Mouse (Mus musculus) layer of hippocampus, adult 11-12 months (tissue): Measurements from ENCODE around the gene Trub2.

Experiments used
- DNase-seq: peaks from one replicate; pipeline ENCODE4 v3.0.0; 2022; ENCODE audit warnings: low spot score

The Trub2 gene

GRCm38 (mm10) chr2:29773323-29773722, 15.0 kb downstream of the Trub2 start:
- no peak for DNase-seq

GRCm38 (mm10) chr2:29771611-29772461, 16.5 kb downstream of the Trub2 start:
- DNase-seq = no peak

- DNase-seq = no peak
These were observed 18.1 kb downstream of the Trub2 start for GRCm38 (mm10) chr2:29770162-29770561.

- no peak for DNase-seq
These were observed 19.4 kb downstream of the Trub2 start for GRCm38 (mm10) chr2:29768901-29769300.

GRCm38 (mm10) chr2:29767976-29768709, 20.2 kb downstream of the Trub2 start:
- DNase-seq = no peak

GRCm38 (mm10) chr2:29764831-29765230, 23.5 kb downstream of the Trub2 start:
- DNase-seq = peak; percentile 66

- no peak for DNase-seq
These were observed 32.6 kb downstream of the Trub2 start for GRCm38 (mm10) chr2:29755693-29756092.

GRCm38 (mm10) chr2:29752397-29752796, 35.9 kb downstream of the Trub2 start:
- DNase-seq = no peak

- DNase-seq = no peak
These were observed 36.8 kb downstream of the Trub2 start, which contains the start of gene Gm13420 for GRCm38 (mm10) chr2:29751497-29751896. Gm13420 (minus strand) TSS chr2:29751685.

GRCm38 (mm10) chr2:29748499-29748898, 39.8 kb downstream of the Trub2 start:
- DNase-seq = no peak

GRCm38 (mm10) chr2:29747852-29748251, 40.5 kb downstream of the Trub2 start:
- DNase-seq = peak; percentile 46

GRCm38 (mm10) chr2:29747188-29747782, 41.0 kb downstream of the Trub2 start:
- DNase-seq = no peak

GRCm38 (mm10) chr2:29744256-29744655, 44.0 kb downstream of the Trub2 start:
- no peak for DNase-seq

- DNase-seq = no peak
These were observed 47.1 kb downstream of the Trub2 start for GRCm38 (mm10) chr2:29741207-29741606.

- peak; percentile 68 for DNase-seq
These were observed 48.9 kb downstream of the Trub2 start for GRCm38 (mm10) chr2:29739368-29739767.

GRCm38 (mm10) chr2:29738799-29739198, 49.5 kb downstream of the Trub2 start:
- DNase-seq = no peak

GRCm38 (mm10) chr2:29737209-29737925, 50.9 kb downstream of the Trub2 start:
- no peak for DNase-seq

GRCm38 (mm10) chr2:29735708-29736107, 52.6 kb downstream of the Trub2 start:
- no peak for DNase-seq

GRCm38 (mm10) chr2:29733348-29733747, 55.0 kb downstream of the Trub2 start:
- no peak for DNase-seq

GRCm38 (mm10) chr2:29732559-29732958, 55.7 kb downstream of the Trub2 start:
- no peak for DNase-seq

- no peak for DNase-seq
These were observed 56.8 kb downstream of the Trub2 start for GRCm38 (mm10) chr2:29731545-29731944.

- no peak for DNase-seq
These were observed 58.8 kb downstream of the Trub2 start for GRCm38 (mm10) chr2:29729500-29729899.
